Mouse (Mus musculus) spleen, postnatal 36 days (tissue): ENCODE data around the gene 9430015G10Rik.

Experiments
- DNase-seq, 2 experiments: peaks; one replicate each; pipeline ENCODE4 v3.0.0; 2022; ENCODE audit warnings: low spot score in 2 of 2, mixed read lengths in 1 of 2

Gene 9430015G10Rik

DNA sequence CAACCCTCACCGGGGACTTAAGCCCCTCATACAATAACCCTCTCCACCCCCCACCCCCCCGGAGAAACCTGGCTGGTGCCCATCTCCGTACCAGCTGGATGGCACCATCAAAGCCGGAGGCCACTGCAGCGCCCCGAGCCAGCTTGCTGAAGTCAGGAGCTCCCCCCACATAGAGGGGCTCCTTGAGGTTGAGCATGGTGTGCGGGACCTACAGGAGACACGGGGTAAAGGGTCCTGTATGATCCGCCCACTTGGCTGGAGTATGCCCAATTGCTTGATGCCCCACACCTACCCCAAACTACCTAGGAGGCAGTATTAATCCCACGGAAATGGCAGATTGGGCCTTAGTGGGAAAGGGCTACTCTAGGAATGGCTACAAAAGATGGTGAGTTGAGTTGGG, 59.3 kb downstream of the 9430015G10Rik start:
- no peak for DNase-seq

GRCm38 (mm10) chr4:156171828-156172227, 62.0 kb downstream of the 9430015G10Rik start:
- no peak for DNase-seq
